17 mouse cellular contexts compared by ENCODE assay signal in genomic region chr3:65558679-65559078, GRCm38 (mm10). TPM values are rescaled to one million over a fixed set of nuclear protein-coding genes. Genes with fewer than 3 reads are reported as not detected.
DNase-seq lines count a peak whose midpoint lies in the region; ATAC-seq and TF ChIP-seq lines count a peak whose summit lies in the region.
"Had no signal": no experiment of that assay in that cellular context is flagged by ENCODE, and none has a peak within 500 bp of the region (broad histone marks: within the 10 kb centered on the region; RNA-seq: fewer than 3 reads in every experiment).

No protein-coding gene starts in this region.

- DNase-seq in gastrocnemius, adult 2 months, result no peak
- DNase-seq in gastrocnemius, postnatal 14 days, result no peak
- DNase-seq in left cerebral cortex, postnatal 25 days (ENCODE audit: low spot score in 2 of 2), result peak; percentile 14 to 40
- no peak for DNase-seq in left cerebral cortex, postnatal 4 days
- peak; percentile 49 for DNase-seq in fibroblast of lung, adult 2 months (ENCODE audit: low read depth)
- no peak for DNase-seq in kidney, postnatal 14 days
- DNase-seq: adrenal gland, adult 8-10 months; cerebellum, adult 9-11 months; kidney, adult 18-20 months; right cerebral cortex, postnatal 4 days; thymus, postnatal 25 days had no signal

- ATAC-seq in stomach, embryonic 16.5 days (ENCODE audit: insufficient read depth, low FRiP score), result no peak
- ATAC-seq: lung, postnatal 0 days had no signal

- 0 out of 2 replicates have a peak, but pooled peaks cover 4% of the 10 kb centered on the region for H3K36me3 ChIP-seq in stomach, embryonic 16.5 days (ENCODE audit: control insufficient read depth, insufficient read depth, low read length)
- H3K36me3 ChIP-seq: liver, embryonic 15.5 days had no signal

- H3K9me3 ChIP-seq in stomach, embryonic 16.5 days (replicated peaks; ENCODE audit: control insufficient read depth, low read length), result no peaks in the 10 kb centered on the region
- H3K9me3 ChIP-seq: heart, embryonic 13.5 days; liver, embryonic 15.5 days had no signal

- H3K4me2 ChIP-seq in stomach, embryonic 16.5 days (ENCODE audit: low read depth, low read length), result no peak overlapping the region
- H3K4me2 ChIP-seq: heart, embryonic 13.5 days; liver, embryonic 15.5 days had no signal

- no peak for TF ChIP-seq CTCF in gastrocnemius, adult 2 months (IDR thresholded peaks at IDR 0.05)

- no peaks in the 10 kb centered on the region for H3K4me1 ChIP-seq in stomach, embryonic 16.5 days (ENCODE audit: control insufficient read depth, insufficient read depth, low read length)
- H3K4me1 ChIP-seq: liver, embryonic 15.5 days had no signal

- no peak overlapping the region for H3K4me3 ChIP-seq in gastrocnemius, adult 2 months
- H3K4me3 ChIP-seq in stomach, embryonic 16.5 days (replicated peaks; ENCODE audit: low read length), result no peak overlapping the region
- H3K4me3 ChIP-seq: heart, embryonic 13.5 days; left cerebral cortex, adult 2 months; liver, embryonic 15.5 days had no signal

- WGBS in stomach, embryonic 16.5 days, result 85% methylated on average over 4 of the region's 4 CpGs

- intact Hi-C loops in gastrocnemius, adult 2 months (cut with DNase I), result no loop called here
- intact Hi-C loops in gastrocnemius, postnatal 14 days (cut with DNase I; ENCODE audit: low total_unique reads), result no loop called here
- intact Hi-C loops in left cerebral cortex, postnatal 25 days (cut with DNase I), result no loop called here
- intact Hi-C loops in left cerebral cortex, postnatal 4 days (cut with DNase I), result no loop called here

- no peaks in the 10 kb centered on the region for H3K27me3 ChIP-seq in stomach, embryonic 16.5 days (ENCODE audit: control insufficient read depth, insufficient read depth, low read length)
- H3K27me3 ChIP-seq: heart, embryonic 13.5 days; liver, embryonic 15.5 days had no signal

- H3K27ac ChIP-seq in gastrocnemius, adult 2 months, result peak overlapping the region; percentile 63
- H3K27ac ChIP-seq in stomach, embryonic 16.5 days (ENCODE audit: low read length), result 0 out of 2 replicates have a peak overlapping the region, but pooled peaks have one; percentile 40
- H3K27ac ChIP-seq: heart, embryonic 13.5 days; kidney, postnatal 0 days; left cerebral cortex, adult 2 months; liver, embryonic 15.5 days had no signal

- no peak overlapping the region for H3K9ac ChIP-seq in stomach, embryonic 16.5 days (ENCODE audit: low read length)
- H3K9ac ChIP-seq: heart, embryonic 13.5 days; liver, embryonic 15.5 days had no signal

RNA-seq across cellular contexts. Expression of gene Tiparp, which starts 30.5 kb away (rescaled TPM):
- total RNA-seq in gastrocnemius, adult 2 months (2021), result 10 to 100 TPM; 10.1 to 24.8 TPM
- 10 to 100 TPM in 1 of 2 experiments, 1 to 10 TPM in 1; 8.9 to 12.6 TPM for total RNA-seq in gastrocnemius, postnatal 14 days (2021)
- 10 to 100 TPM; 12.2 to 16.6 TPM for total RNA-seq in left cerebral cortex, postnatal 25 days (2021)
- total RNA-seq in left cerebral cortex, postnatal 4 days (2021), result 10 to 100 TPM; 13.7 to 17.3 TPM
- polyA plus RNA-seq in stomach, embryonic 16.5 days (2015; fragmentation: Nextera tagmentation; extraction: Ambion mirVana), result 38.0 and 38.6 TPM in 2 replicates

Comparison
In these comparisons a context has a peak if more than half of its experiments do, and no peak if none do; other contexts are left out.
1. DNase-seq: peak in left cerebral cortex, postnatal 25 days (2 of 2) and fibroblast of lung, adult 2 months (single experiment); none in gastrocnemius, adult 2 months (single experiment), gastrocnemius, postnatal 14 days (single experiment), left cerebral cortex, postnatal 4 days (single experiment) and kidney, postnatal 14 days (single experiment).